Mouse (Mus musculus) layer of hippocampus, postnatal 25 days (tissue): Measurements from ENCODE around the gene Tsc22d4. TPM values are rescaled to one million over a fixed set of nuclear protein-coding genes. Genes with fewer than 3 reads are reported as not detected.
A peak's percentile ranks its signal among the peaks of the same experiment; 100 is the strongest.

Source experiments
- DNase-seq, 2 experiments: peaks; one replicate each; pipeline ENCODE4 v3.0.0; 2022; ENCODE audit warnings: mixed read lengths in 2 of 2, low spot score in 1 of 2; ENCODE audit errors: extremely low spot score in 1 of 2
- total RNA-seq, 2 experiments: library from RNA; stranded (reverse); gene quantifications; 2 replicates each; pipeline ENCODE4 v1.2.3; 2021

Gene Tsc22d4
- total RNA-seq, 2 experiments from 2014 or later, result 203 to 214 TPM

DNA sequence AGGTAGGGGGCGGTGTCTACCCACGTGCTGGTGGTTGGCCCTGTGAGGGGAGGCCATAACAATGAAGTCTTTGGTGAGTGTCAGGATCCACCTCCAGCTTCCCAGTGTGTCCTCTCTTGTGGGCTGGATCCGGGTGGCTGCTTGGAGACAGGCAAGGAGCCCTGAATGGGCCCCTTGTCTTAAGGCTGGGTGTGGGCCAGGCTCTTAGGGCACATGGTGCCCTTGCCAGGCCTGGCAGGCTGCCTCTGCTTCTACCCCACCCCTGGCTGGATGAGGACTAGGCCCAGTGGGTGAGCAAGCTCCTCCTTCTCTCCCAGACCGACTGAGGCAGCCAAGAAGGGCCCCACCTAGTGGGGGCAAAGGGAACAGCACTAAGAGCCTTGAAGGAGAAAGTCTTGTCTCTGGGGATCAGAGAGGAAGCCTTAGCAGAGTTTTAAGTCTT lies 14.5 kb downstream of the Tsc22d4 start:
- DNase-seq, result peak; percentile 77 to 84

DNA sequence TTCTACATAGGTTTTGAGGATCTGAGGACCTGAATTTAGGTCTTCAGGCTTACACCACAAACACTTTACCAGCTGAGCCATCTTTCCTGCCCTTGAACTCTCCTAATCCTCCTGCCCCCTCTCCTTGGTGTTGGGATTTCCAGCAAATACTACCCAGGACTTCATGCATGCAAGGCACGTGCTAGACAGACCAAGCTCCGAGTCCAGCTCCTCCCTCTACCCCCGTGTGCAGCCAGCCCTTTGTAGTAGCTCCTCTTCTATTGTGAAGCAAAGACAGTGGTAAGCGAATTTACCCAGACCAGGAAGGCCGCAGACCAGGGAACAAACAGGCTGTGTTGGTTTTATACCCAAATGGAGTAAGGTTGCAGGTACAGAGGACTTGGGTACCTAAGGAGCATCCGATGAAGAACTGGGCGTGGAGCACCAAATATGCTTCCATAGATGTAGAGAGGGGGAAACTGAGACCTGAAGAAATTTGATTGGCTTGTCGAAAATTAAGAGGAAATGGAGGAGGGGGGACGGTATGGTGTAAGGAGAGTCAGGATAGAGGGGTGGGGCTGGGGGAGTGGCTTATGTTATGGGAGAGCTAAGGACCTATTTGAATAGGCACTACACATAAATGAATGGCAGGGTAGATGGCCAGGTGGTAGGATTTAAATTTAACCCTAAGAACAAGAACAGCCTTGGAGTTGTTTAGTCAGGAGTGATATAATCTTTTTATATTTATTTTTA lies 19.2 kb downstream of the Tsc22d4 start:
- DNase-seq, result no peak

DNA sequence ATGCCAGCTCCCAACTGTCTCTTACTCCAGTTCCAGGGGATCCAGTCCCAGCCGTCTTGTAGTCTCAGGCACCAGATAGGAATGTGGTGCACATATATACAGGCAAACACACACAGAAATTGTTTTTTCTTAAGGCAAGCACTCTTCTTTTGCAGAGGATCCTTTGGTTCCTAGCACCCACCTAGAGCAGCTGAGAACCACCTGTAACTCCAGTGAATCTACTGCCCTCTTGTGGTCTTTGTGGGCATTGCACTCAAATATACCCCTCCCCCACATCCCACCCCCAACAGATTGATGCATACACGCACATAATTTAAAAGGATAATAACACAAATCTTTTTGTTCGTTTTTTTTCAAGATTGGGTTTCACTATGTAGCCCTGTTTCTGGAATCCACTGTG lies 20.7 kb downstream of the Tsc22d4 start:
- no peak for DNase-seq

DNA sequence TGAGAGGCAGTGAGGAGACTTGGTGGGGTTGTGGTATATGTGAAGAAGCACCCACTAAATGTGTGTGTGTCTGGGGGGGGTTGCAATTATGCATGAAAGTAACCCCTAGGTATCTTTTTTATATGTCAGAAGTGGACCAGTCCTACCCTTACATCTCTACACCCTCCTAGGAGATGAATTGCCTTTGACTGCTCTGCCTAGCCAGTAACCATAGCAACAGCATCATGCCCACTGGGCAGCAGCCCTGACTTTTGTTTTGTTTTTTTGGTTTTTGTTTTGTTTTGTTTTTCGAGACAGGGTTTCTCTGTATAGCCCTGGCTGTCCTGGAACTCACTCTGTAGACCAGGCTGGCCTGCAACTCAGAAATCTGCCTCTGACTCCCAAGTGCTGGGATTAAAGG lies 22.9 kb downstream of the Tsc22d4 start:
- no peak for DNase-seq

DNA sequence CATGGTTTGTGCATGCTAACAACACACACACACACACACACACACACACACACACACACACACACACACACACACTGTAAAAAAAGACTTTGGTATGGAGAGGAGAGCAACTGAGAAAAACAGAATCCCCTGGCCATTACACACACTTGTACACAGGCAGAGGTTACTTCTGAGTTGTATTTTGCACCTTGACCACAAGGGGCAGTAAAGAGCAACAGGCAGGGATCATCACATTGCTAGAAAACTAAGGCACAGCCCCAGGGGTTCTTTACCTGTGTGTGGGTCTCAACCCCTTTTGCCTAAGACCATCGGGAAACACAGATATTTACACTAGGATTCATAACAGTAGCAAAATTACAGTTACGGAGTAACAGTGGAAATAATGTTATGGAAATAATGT lies 25.2 kb downstream of the Tsc22d4 start:
- DNase-seq, result no peak

DNA sequence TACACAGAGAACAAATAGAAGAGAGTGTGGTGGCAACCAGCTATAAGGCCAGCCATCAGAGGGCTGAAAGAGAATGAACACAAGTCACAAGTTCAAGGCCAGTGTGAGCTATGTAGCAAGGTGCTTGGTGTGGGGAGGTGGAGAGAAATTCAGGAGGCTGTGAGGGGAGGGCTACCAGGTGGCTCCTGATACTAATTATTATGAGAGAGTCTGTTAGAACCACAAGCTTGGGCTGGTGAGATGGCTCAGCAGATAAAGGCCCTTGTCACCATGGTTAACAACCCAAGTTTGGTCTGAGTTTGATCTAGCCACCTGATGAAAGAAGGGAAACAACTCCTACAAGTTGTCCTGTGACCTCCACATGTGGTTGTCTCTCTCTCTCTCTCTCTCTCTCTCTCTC lies 27.2 kb downstream of the Tsc22d4 start:
- DNase-seq, result no peak

DNA sequence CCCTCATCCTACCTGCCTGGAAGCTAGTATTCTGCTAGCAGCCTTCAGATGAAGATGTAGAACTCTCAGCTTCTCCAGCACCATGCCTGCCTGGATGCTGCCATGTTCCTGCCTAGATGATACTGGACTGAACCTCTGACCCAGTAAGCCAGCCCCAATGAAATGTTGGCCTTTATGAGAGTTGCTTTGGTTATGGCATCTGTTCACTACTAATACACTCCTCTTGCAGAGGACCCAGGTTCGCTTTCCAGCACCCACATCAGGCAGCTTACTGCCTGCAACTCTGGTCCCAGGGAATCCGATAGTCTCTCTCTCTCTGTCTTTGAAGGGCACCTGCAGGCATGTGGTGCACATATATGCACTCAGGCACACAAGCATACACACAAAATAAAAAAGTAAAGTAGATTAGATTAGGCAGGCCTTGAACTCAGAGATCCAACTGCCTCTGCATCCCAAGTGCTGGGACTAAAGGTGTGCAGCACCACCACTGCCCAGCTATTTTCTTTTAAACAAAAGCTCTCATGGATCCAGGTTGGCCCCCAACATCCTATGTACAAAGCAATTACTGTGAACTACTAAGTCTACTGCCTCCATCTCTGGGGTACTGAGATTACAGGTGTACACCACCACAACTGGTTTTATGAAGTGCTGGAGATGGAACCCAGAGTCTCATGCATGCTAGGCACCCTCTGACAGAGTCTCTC lies 30.2 kb downstream of the Tsc22d4 start:
- no peak for DNase-seq

DNA sequence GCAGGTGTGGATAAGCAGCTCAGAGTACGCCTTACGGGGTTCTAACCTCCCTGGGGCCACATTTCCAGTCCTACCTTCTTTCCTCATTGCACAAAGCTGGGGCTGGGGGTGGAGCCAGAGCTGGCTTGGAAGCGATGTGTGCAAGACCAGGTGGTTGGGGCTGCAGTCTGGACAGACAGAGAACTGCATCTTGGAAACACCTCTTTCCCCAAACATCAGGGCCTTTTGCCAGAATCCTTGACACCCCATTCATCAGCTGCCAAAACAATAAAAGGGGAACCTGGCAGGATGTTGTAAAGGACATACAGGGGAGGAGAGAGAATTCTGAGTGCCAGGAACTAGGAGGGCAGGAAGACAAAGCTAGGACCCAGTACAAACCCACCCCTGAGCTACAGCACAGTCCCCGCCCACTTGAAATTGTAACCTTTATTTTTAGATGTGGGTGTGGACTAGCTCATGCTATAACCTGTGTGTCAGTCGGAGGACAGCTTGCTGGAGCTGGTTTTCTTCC lies 30.9 kb downstream of the Tsc22d4 start:
- no peak for DNase-seq

DNA sequence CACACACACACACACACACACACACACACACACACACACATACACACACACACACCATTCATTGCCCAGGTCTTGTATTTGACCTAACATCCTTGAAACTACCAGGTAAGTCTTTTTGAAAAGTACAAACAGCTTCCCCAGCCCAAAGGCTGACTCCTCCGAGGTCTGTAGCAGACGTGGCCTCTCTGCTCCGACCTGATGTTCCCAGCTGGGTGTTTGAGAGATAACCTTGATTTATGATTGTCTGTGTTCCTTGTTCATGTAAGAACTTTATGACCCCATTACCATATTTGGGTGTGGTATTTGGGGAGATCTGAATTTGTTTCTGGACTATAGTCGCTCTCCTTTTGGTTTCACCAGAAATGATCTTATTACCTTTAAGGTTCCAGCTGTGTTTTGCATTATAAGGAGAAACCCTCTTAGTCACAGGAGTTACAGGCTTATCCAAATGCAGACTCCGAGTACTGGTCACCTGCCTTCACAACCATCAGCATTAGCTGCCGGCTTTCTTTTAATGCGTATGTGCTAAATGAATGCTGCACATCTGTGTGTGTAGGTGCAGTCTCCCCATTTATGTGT lies 31.8 kb downstream of the Tsc22d4 start:
- DNase-seq, result no peak

DNA sequence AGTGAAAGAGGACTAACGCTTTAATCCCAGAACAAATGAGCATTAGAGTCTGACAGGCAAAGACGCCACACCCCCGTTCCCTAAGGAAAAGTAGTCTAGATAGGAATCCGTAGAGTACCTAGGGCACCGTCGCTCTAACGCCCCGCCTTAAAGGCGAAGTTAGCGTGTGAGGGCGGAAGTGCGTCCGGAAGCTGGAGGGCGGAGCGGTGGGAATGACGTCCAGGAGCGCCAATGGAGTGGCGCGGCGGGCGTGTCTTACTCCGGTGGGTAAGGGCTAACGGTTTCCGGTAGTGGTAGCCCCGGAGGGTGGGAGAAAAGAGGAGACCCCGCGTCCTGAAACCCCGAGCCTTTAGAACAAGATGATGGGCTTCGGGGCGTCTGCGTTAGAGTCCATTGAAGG lies 33.1 kb downstream of the Tsc22d4 start, which contains the start of gene Ppp1r35:
Ppp1r35 (plus strand) TSS at position 215 of the 400 bp plus-strand sequence.
- peak; percentile 87 to 96 for DNase-seq

DNA sequence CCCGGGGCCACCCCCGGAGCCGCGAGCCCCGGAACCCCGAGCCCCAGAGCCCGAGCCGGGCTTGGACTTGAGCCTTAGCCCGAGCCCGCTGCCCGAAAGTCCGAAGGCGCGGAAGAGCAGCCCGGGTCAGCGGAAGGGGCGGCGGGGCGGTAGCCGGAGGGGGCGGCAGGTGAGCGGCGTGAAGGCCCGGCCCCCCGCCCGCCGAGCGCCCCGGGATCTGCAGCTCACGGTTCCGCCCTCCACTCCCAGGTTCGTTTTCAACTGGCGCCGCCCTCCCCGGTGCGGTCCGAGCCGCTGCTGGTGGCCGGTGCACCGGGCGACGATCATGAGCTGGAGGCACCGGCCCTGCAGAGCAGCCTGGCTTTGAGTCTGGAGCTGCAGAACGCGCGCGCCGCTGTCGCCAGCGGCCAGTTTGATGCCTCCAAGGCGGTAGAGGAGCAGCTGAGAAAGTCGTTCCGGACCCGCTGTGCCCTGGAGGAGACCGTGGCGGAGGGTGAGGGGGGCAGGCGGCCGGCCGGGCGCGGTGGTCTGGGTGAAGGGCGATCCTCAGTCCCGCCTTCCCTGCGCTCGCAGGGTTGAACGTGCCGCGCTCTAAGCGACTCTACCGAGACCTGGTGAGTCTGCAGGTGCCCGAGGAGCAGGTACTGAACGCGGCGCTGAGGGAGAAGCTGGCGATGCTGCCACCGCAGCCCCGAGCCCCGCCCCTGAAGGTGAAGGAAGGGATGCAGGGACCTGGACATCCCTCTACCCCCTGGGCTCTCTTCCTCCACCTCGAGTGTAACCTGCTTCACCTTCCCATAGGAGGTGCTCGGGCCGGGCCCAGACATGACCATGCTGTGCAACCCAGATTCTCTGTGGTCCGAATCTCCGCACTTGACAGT lies 33.8 kb downstream of the Tsc22d4 start:
- DNase-seq, result no peak

DNA sequence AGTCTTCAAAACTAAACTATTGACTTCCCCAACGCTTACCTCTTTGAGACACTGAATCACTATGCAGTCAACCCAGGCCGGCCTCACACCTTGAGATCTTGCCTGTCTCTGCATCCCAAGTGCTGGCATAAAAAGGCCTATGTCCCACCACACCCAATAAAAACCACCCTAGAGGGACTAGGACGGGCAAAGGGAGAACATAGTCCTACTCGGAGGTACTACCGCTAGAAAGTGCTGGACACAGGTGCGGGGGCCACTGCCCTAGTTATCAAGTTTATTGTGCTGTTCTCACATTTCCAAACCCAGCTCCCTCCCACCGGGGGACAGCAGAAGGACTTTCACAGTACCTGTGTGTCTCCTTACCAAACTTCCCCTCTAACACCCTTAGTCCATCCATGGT lies 36.1 kb downstream of the Tsc22d4 start:
- no peak for DNase-seq

DNA sequence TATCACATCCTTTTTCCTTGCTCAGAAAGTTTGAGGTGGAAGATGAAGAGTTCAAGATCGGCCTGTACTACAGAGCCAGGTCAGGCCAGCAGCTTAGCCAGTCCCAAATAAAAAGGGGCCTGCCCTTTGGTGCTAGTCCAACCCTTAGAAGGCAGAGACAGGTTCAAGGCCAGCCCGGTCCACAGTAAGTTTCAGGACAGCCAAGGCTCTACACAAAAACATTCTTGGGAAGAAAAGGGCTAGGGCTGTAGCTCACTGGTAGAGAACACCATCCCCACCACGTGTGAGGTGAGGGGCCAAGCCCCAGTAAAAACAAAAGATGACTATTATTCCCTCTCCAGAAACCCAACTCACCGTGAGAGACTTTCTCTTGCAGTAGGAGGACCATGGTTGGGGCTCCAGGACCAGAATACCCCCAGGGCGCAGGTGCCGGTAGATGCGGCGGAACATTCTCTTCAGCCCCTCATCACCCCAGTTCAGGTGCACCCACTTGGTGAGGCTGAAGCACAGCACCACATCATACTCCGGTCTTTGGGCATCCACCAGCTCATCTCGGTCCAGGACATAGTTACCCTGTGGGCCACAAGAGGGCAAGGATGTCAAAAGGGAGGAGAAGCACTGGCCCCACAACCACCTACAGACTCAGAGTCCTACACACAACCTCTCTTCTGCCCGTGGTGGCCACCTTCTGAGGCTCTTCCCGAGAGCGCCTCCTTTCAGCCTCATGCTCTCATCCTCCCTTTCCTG lies 37.4 kb downstream of the Tsc22d4 start:
- no peak for DNase-seq

DNA sequence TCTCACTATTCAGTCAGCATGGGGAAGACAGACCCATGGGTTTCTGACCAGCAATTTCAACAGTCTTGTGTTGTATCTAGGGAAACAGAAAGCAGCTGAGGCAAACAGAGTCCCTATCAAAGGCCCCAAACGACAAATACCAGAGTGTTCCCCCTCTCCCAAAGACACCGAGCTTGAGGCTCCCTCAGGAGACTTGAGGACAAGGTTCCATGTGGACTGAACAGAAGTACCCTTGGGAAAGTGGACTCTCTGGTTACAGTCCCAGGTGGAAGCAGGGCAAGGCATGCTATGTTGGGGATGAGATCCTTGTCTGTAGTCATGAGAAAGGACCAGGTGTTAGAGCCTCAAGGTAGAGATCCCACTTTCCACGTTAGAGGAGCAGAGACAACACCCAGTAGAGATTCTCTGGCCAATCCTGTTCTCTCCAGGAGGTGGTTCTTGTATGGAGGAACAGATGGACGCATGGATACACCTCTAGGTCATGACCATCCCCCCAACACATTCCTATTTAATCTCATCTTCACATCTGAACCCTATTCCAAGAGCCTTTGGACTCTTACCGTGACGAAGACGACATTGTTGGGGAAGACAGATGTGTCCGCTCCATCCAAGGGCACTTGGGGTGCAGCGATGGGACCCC lies 38.5 kb downstream of the Tsc22d4 start:
- DNase-seq, result no peak

DNA sequence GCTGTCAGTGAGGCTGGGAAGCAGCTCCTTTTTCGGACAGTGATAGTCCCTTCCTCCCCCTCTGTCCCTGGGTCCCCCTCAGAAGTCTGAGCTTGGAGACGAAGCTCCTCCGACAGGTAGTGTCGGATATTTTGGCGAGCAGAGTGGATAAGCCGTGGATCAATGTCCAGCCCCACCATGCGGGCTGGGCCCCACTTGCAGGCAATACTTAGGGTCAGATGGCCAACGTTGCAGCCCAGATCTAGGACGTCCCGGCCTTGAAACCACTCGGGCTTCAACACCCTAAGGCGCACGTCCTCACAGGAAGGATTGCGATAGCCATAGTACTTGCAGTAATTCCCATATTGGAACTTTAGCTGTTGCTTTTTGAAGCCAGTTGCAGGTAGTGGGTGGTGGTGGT lies 39.0 kb downstream of the Tsc22d4 start:
- no peak for DNase-seq

DNA sequence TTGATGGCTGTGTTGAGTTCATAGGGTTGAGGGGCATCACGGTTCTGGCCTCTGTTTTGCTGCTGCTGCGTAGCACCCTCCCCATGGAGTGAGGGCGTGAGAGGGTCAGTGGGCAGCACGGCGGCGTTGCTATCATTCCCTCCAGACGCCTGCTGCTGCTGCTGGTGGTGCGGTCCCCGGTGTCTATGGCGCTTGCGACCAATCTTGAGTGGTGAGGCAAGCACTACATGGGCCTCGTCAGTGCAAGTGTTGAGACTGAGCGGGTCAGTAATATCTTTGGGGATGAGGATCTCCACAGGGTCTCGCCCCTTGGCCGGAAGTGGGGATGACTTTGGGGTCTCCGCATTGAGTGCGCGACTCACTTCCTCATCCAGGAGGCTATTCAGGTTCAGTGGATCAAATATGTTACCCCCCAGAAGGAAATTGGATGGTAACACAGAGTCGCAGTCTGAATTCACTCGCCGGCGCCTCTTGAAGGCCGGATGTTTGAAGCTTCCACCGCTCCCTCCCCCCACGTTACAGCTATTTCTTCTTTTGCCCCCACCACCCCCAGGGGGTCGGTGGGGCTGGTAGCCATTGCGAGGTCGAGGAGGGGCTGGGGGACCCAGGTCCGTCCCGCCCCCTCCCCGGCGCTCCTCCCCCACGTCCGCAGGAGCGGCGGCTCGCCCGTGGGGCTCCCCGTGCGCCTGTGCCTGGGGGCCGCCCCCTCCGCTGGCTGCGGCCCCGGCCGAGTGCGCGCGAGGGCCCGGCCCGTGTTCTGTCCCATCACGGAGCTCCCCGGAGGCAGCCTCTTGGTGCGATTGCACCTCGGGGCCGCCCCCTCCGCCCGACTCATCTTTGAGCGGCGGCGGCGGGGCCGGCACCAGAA lies 39.9 kb downstream of the Tsc22d4 start:
- DNase-seq, result peak; percentile 21 to 35

DNA sequence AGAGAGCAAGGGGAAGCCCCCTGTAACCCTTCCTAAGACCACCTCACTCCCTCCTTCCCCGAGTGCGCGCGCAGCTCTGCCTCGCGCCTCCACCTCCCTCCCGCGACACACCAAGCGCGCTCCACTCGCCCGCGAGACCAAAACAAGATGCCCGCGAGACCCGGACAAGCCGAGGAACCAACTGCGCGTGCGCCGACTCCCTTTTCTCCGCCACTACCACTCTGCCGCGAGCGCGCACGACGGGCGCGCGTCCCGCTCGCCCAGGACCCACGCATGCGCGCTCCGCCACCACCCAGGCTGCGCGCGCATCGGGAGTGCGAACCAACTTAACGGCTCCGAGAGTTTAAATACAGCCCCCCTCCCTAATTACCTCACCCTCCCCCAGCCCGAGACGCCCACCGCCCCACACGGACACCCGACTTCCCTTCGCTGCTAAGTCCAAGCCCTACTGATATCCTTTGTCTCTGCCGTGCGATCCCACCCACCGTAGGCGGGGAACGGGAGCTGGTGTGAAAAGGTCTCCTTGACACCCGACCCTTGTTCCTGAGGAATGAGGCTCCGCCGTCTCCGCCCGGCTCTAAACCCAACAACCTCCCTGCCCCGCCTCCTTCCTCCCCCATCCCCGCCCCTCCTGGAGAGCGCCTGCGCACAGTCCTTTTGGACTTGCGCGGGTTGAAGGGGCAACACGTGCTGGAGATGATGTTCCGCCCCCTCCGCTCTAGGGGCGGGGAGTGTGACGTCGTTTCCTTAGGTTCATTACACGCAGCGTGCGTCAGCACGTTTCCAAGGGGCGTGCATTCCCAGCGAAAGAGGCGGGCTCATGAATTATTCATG lies 40.8 kb downstream of the Tsc22d4 start:
- DNase-seq, result peak; percentile 99
